Mouse (Mus musculus): Measurements from ENCODE around the gene Col6a6. TPM values are rescaled to one million over a fixed set of nuclear protein-coding genes. Genes with fewer than 3 reads are reported as not detected.

Gene Col6a6
- polyA plus RNA-seq, 1 experiment, result 0.23 TPM

DNA sequence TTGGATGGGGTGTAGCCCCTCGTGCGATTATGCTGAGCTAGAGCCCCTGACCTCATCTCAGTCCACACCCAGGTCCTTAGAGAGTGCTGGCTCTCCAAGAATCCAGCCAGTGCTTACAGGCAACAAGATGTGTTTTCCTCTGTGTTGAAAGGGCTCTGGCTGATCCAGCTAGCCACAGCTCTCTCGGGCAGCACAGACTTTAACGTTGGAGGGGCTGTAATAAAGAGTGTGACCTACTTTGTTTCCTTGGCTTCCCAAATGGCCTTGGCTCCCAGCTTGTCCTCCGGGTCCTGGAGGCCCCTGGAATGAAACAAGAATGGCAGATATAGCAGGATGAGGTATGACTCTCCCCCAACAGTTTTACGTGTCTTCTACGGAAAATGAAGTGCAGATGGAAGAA is 96.0 kb downstream of the Col6a6 start:
- H3K4me3 ChIP-seq (ENCODE audit: insufficient read depth, low read length), result no peak overlapping the region
- TF ChIP-seq POLR2A (IDR thresholded peaks at IDR 0.05; ENCODE audit: extremely low read depth, insufficient read depth, low read length), result no peak
- TF ChIP-seq CTCF (IDR thresholded peaks at IDR 0.05; ENCODE audit: extremely low read depth, insufficient read depth, low read length), result no peak
- H3K4me1 ChIP-seq (ENCODE audit: control insufficient read depth, insufficient read depth, low read length), result no peaks in the 10 kb centered on the region
- no peak overlapping the region for H3K27ac ChIP-seq (ENCODE audit: insufficient read depth, low read length)

DNA sequence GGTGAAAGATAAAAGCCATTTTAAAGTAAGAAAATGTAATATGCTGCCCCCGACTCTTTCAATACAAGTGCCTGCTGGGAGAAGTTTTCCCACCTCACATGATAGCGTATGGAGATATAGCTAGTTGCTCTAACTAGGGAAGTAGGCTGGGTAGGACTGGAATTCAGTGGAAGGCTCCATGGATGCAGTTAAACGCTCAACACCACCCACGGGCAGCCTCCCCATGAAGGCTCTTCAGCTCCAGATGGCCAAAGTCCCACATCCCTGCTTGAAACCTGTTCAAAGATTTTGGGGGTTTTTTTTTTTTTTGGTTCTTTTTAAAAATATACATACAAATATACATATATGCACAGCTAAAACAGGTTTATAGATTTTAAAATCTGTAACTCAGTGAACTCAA is 107.5 kb downstream of the Col6a6 start:
- no peak overlapping the region for H3K27ac ChIP-seq (ENCODE audit: insufficient read depth, low read length)
- H3K4me3 ChIP-seq (ENCODE audit: insufficient read depth, low read length), result no peak overlapping the region
- no peak for TF ChIP-seq CTCF (IDR thresholded peaks at IDR 0.05; ENCODE audit: extremely low read depth, insufficient read depth, low read length)
- TF ChIP-seq POLR2A (IDR thresholded peaks at IDR 0.05; ENCODE audit: extremely low read depth, insufficient read depth, low read length), result no peak
- H3K4me1 ChIP-seq (ENCODE audit: control insufficient read depth, insufficient read depth, low read length), result peaks cover 2% of the 10 kb centered on the region

DNA sequence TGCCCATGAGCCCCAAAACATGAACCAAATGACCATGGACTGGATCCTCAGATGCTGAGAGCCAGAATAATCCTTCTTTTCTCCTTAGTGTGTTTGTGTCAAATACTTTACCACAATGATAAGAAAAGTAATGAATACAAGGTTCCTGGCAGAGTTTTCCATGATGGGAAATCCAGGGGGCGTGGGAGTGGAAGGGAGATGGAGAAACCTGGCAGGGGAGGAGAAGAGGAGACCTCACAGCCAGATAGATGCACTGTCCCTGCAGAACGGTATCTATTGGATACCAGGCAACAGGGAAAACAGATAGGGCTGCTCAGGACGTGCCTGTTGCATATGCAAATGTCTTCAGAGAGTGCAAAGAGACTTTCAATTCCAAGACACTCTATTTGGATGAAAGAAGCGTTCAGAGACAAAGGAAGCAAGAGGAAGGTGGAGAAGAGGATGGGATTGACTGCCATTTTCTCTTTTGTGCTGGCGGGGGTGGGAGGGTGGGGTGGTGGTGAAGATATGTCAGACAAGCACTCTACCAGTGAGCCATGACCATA is 108.0 kb downstream of the Col6a6 start:
- Histone ChIP-seq H3K4me1 (ENCODE audit: control insufficient read depth, insufficient read depth, low read length) (peaks cover 2% of the 10 kb centered on the region), H3K27ac (ENCODE audit: insufficient read depth, low read length) (no peak overlapping the region)
- TF ChIP-seq POLR2A (IDR thresholded peaks at IDR 0.05; ENCODE audit: extremely low read depth, insufficient read depth, low read length), result no peak

DNA sequence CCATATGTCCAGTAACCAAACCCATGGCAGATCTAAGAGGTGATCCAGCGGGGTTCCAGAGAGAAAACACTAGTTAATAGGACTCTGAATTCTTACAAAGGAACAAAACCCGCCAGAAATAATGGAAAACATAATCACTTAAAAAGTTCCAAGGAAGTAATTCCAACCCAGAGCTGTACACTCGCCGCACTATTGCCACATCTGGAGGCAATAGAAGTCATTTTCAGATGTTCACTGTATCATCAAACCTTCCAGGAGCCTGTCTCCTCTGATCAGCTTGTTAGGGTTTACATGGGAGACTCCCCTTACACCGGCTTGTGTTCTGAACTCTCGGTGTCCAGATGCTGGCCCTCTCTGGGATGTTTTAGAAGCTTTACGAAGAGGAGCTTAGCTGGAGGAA is 108.6 kb downstream of the Col6a6 start:
- H3K27ac ChIP-seq (ENCODE audit: insufficient read depth, low read length), result no peak overlapping the region
- H3K4me3 ChIP-seq (ENCODE audit: insufficient read depth, low read length), result no peak overlapping the region
- peaks cover 2% of the 10 kb centered on the region for H3K4me1 ChIP-seq (ENCODE audit: control insufficient read depth, insufficient read depth, low read length)
- TF ChIP-seq POLR2A (IDR thresholded peaks at IDR 0.05; ENCODE audit: extremely low read depth, insufficient read depth, low read length) (no peak), CTCF (IDR thresholded peaks at IDR 0.05; ENCODE audit: extremely low read depth, insufficient read depth, low read length) (no peak)

More for the DNA sequence above, 108.0 kb downstream of the Col6a6 start:
- H3K4me3 ChIP-seq (ENCODE audit: insufficient read depth, low read length), result no peak overlapping the region

DNA sequence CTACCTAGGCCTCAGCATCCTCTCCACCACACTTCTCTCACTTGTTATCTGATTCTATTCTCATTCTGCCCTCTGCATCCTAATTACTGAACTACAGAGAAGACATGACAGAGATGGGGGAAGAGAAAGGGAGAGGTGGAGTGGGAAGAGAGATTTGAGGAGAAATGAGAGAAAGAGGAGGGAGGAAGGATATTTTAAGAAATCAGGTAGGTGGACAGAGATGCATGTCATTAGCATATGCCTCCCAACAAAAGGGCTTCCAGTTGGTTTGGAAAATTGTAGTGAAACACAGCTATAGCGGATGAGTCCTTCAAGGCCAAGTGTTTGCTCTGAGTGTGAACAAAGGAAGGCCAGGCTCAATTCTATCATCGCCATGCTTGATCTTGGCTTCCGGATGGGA is 115.9 kb downstream of the Col6a6 start:
- TF ChIP-seq CTCF (IDR thresholded peaks at IDR 0.05; ENCODE audit: extremely low read depth, insufficient read depth, low read length) (no peak), POLR2A (IDR thresholded peaks at IDR 0.05; ENCODE audit: extremely low read depth, insufficient read depth, low read length) (no peak)
- Histone ChIP-seq H3K27ac (ENCODE audit: insufficient read depth, low read length) (no peak overlapping the region; the same call in 1 of the 2 replicates), H3K4me3 (ENCODE audit: insufficient read depth, low read length) (no peak overlapping the region), H3K4me1 (ENCODE audit: control insufficient read depth, insufficient read depth, low read length) (0 out of 2 replicates have a peak, but pooled peaks cover 7% of the 10 kb centered on the region)

DNA sequence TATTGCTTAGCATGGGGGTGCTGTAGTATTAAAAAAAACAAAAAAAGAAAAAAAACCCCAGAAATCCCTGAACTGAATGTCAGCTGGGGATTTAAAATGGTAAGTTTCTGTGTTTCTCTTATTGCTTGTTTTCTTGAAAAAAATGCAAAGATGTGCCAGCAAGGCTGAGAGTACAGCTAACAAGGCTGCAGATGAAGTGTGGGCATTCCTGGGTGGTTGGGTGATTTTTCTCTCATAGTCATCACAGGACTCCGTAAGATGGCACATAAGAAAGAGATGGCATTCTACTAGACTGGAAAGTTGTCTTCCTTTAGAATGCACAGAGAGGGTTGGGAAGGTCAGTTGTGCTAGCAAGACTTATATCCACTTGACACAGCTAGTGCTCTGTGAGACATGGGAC is 122.9 kb downstream of the Col6a6 start:
- H3K4me3 ChIP-seq (ENCODE audit: insufficient read depth, low read length), result no peak overlapping the region
- no peaks in the 10 kb centered on the region for H3K4me1 ChIP-seq (ENCODE audit: control insufficient read depth, insufficient read depth, low read length)
- no peak overlapping the region for H3K27ac ChIP-seq (ENCODE audit: insufficient read depth, low read length)
- TF ChIP-seq CTCF (IDR thresholded peaks at IDR 0.05; ENCODE audit: extremely low read depth, insufficient read depth, low read length) (no peak), POLR2A (IDR thresholded peaks at IDR 0.05; ENCODE audit: extremely low read depth, insufficient read depth, low read length) (no peak)

DNA sequence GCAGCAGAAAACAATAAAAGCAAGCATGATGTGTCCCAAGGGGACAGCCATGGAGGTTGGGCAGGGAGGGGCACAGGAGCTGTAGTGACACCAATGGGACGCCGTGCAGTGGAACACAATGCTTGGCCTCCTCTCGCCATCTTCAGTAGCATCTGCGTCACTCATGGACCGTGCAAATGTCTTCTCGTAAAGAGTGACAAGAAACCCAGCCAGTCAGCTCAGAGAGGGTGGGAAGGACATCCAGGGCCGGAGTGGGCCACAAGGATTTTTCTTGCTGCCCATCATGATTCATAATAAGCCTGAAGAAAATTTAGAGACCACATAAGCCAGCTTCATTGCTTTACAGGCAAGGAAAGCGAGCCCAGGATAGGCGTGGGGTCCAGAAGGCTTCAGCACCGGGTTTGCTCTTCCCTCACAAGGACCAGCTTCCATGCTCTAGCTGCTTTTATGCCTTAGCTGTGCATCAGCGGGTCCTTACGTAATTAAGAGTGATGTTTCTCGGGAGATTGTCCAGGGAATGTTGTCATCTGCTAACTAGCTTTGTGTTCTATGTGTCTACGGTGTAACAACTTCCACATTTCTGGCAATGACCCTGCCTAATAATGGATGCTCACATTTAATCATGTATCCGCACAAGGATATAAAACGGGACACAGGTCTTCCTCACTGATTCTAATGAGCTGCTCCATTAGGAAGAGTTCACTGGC is 123.6 kb downstream of the Col6a6 start:
- no peak overlapping the region for H3K4me3 ChIP-seq (ENCODE audit: insufficient read depth, low read length)
- H3K4me1 ChIP-seq (ENCODE audit: control insufficient read depth, insufficient read depth, low read length), result no peaks in the 10 kb centered on the region
- no peak for TF ChIP-seq CTCF (IDR thresholded peaks at IDR 0.05; ENCODE audit: extremely low read depth, insufficient read depth, low read length)
- no peak for TF ChIP-seq POLR2A (IDR thresholded peaks at IDR 0.05; ENCODE audit: extremely low read depth, insufficient read depth, low read length)
- no peak overlapping the region for H3K27ac ChIP-seq (ENCODE audit: insufficient read depth, low read length)

DNA sequence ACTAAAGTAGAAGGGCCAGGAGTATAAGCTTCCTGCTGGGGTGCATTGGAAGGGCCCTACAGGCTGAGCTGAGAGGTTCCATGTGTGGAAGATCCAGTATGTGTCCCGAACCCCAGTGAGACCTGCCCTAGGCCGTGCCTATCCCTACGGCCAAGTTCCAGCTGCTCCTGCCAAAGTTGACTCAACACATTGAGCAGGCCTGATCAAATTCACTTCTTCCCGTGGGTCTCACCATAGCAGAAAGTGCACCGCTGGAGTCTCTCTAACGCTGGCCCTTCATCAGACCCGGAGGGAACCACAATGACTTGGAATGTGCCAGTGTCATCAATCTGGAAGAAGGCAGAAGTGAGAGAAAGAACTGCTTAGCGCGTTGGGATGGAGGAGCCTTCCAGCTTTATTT is 126.0 kb downstream of the Col6a6 start:
- no peak overlapping the region for H3K4me3 ChIP-seq (ENCODE audit: insufficient read depth, low read length)
- no peak overlapping the region for H3K27ac ChIP-seq (ENCODE audit: insufficient read depth, low read length)
- TF ChIP-seq CTCF (IDR thresholded peaks at IDR 0.05; ENCODE audit: extremely low read depth, insufficient read depth, low read length) (no peak), POLR2A (IDR thresholded peaks at IDR 0.05; ENCODE audit: extremely low read depth, insufficient read depth, low read length) (no peak)
- H3K4me1 ChIP-seq (ENCODE audit: control insufficient read depth, insufficient read depth, low read length), result peaks cover 3% of the 10 kb centered on the region; the same call in 1 of the 2 replicates

DNA sequence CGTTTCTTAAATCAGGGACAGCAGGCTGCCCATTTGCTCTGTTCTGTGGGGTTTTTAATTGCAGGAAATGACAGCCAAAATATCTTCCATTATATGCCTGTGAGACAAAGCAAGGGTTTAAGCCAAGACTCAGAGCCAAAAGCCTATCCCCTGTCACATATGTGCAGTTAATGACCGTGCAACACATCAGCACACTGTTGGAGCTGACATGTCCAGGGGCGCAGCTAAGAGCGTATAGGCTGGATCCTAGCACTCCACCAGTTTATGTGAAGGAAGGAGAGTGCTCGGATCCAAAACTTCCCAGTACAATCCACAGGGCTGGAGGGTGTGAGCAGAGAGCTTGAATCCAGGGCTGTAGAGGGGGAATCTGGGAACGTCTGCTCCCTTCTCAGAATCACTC is 127.3 kb downstream of the Col6a6 start:
- Histone ChIP-seq H3K27ac (ENCODE audit: insufficient read depth, low read length) (no peak overlapping the region), H3K4me1 (ENCODE audit: control insufficient read depth, insufficient read depth, low read length) (peaks cover 3% of the 10 kb centered on the region; the same call in 1 of the 2 replicates), H3K4me3 (ENCODE audit: insufficient read depth, low read length) (no peak overlapping the region)
- no peak for TF ChIP-seq POLR2A (IDR thresholded peaks at IDR 0.05; ENCODE audit: extremely low read depth, insufficient read depth, low read length)
- no peak for TF ChIP-seq CTCF (IDR thresholded peaks at IDR 0.05; ENCODE audit: extremely low read depth, insufficient read depth, low read length)

DNA sequence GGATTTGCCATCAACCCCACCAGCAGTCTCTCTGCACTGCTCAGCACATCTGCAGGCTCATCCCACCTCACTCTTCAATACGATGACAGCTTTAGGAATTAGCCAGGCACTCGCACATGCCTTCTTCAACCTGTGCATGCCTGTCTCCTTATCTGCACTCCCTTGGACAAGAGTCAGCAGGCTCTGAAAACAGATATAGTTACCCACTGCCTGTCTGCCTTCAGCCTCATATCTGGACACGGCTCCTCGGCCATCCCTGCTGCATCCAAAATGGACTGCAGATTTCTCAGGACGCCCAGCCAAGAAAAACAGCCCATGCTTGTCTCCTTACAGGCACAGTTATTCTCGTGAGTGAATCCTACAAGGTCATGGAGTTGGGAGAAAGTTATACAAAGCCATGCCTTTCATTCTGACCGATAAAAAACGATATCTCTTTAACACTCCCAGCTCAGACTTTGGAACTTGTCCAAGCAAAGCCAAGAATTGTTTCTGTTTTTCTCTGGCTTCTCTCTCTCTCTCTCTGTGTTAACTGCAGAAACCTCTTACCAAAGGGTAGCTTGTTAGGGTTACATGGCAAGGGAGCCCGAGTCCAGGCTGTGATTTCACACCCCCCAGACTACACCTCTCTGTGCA is 130.1 kb downstream of the Col6a6 start:
- Histone ChIP-seq H3K27ac (ENCODE audit: insufficient read depth, low read length) (no peak overlapping the region), H3K4me3 (ENCODE audit: insufficient read depth, low read length) (no peak overlapping the region), H3K4me1 (ENCODE audit: control insufficient read depth, insufficient read depth, low read length) (peaks cover 5% of the 10 kb centered on the region; the same call in 1 of the 2 replicates)
- TF ChIP-seq CTCF (IDR thresholded peaks at IDR 0.05; ENCODE audit: extremely low read depth, insufficient read depth, low read length), result no peak
- TF ChIP-seq POLR2A (IDR thresholded peaks at IDR 0.05; ENCODE audit: extremely low read depth, insufficient read depth, low read length), result no peak

Measured in cortical plate, adult 2 months (tissue).